Mouse (Mus musculus) embryonic facial prominence, embryonic 14.5 days (tissue): ENCODE results near the gene Gm11437. TPM values are rescaled to one million over a fixed set of nuclear protein-coding genes. Genes with fewer than 3 reads are reported as not detected.

ENCODE experiments used
- ATAC-seq: fragments of 200-750 bp; cut with Nextera tagmentation; 2 replicates; pipeline ENCODE4 v1.8.0; 2017; ENCODE audit warnings: low read depth, moderate number of reproducible peaks, moderate TSS enrichment
- DNase-seq: peaks from one replicate; pipeline ENCODE4 v3.0.0-alpha.2; 2015; ENCODE audit warnings: low spot score
- H3K27ac ChIP-seq: fragments of 300-500 bp; sonication (generic); replicated peaks from 2 replicates; pipeline ENCODE4 v1.5.1; 2014; ENCODE audit warnings: low read depth, mild to moderate bottlenecking, low read length, moderate library complexity
- H3K27me3 ChIP-seq: fragments of 300-500 bp; sonication (generic); replicated peaks from 2 replicates; pipeline ENCODE4 v1.6.1; 2014; ENCODE audit warnings: low read length; ENCODE audit not compliant: control insufficient read depth, insufficient read depth
- H3K36me3 ChIP-seq: fragments of 300-500 bp; sonication (generic); 2 replicates; pipeline ENCODE4 v1.6.1; 2014; ENCODE audit warnings: low read length, mixed read lengths; ENCODE audit not compliant: control insufficient read depth, insufficient read depth
- H3K4me1 ChIP-seq: fragments of 300-500 bp; sonication (generic); 2 replicates; pipeline ENCODE4 v1.6.1; 2014; ENCODE audit warnings: antibody characterized with exemption, low read length; ENCODE audit not compliant: control insufficient read depth, insufficient read depth
- H3K4me2 ChIP-seq: fragments of 300-500 bp; sonication (generic); 2 replicates; pipeline ENCODE4 v1.6.1; 2014; ENCODE audit warnings: low read depth, mild to moderate bottlenecking, low read length, moderate library complexity, mixed read lengths
- H3K4me3 ChIP-seq: fragments of 300-500 bp; sonication (generic); 2 replicates; pipeline ENCODE4 v1.5.1; 2014; ENCODE audit warnings: low read depth, mild to moderate bottlenecking, low read length
- H3K9ac ChIP-seq: fragments of 300-500 bp; sonication (generic); 2 replicates; pipeline ENCODE4 v1.6.1; 2014; ENCODE audit warnings: low read depth, mild to moderate bottlenecking, low read length, moderate library complexity, mixed read lengths
- H3K9me3 ChIP-seq: fragments of 300-500 bp; sonication (generic); 2 replicates; pipeline ENCODE4 v1.6.1; 2016; ENCODE audit warnings: low read length; ENCODE audit not compliant: control insufficient read depth
- WGBS: fragments of 180-500 bp; shearing (Covaris S2); extraction: QIAGEN DNeasy Blood & Tissue Kit; methylation state at CpG from one replicate; pipeline ENCODE4 v1.1.7; 2014; 5-methylcytosine and 5-hydroxymethylcytosine counted together
- polyA plus RNA-seq: library from polyadenylated mRNA; unstranded; fragments of >200 nt; fragmentation: Nextera tagmentation; extraction: Ambion mirVana; gene quantifications from 2 replicates; pipeline ENCODE4 v1.2.1, GENCODE M21; 2014

Gene Gm11437
- polyA plus RNA-seq, 1 experiment from 2014 or later: not detected

- Histone ChIP-seq H3K4me2 (no peak overlapping the region), H3K4me1 (no peaks in the 10 kb centered on the region), H3K36me3 (no peaks in the 10 kb centered on the region), H3K4me3 (no peak overlapping the region), H3K9ac (no peak overlapping the region), H3K9me3 (no peaks in the 10 kb centered on the region), H3K27ac (no peak overlapping the region), H3K27me3 (no peaks in the 10 kb centered on the region)
- 93% methylated on average over 4 of the region's 4 CpGs for WGBS
- no peak for DNase-seq
- no peak for ATAC-seq
Measured at GRCm38 (mm10) chr11:84156535-84157262, 10.6 kb downstream of the Gm11437 start.

GRCm38 (mm10) chr11:84150884-84151283 is 16.4 kb downstream of the Gm11437 start:
- Histone ChIP-seq H3K36me3 (no peaks in the 10 kb centered on the region), H3K27ac (no peak overlapping the region), H3K4me1 (no peaks in the 10 kb centered on the region), H3K9ac (no peak overlapping the region), H3K9me3 (no peaks in the 10 kb centered on the region), H3K4me2 (no peak overlapping the region), H3K27me3 (no peaks in the 10 kb centered on the region), H3K4me3 (no peak overlapping the region)
- DNase-seq (no peak), ATAC-seq (no peak)
- WGBS: 68% methylated on average over 2 of the region's 2 CpGs

GRCm38 (mm10) chr11:84146081-84146480 is 21.2 kb downstream of the Gm11437 start:
- no peak for ATAC-seq
- WGBS: 61% methylated on average over 3 of the region's 3 CpGs

GRCm38 (mm10) chr11:84145201-84145798 is 22.0 kb downstream of the Gm11437 start:
- Histone ChIP-seq H3K36me3 (no peaks in the 10 kb centered on the region), H3K4me3 (no peak overlapping the region), H3K27me3 (no peaks in the 10 kb centered on the region), H3K27ac (no peak overlapping the region), H3K4me2 (no peak overlapping the region), H3K9me3 (0 out of 2 replicates have a peak, but pooled peaks cover 3% of the 10 kb centered on the region), H3K4me1 (no peaks in the 10 kb centered on the region), H3K9ac (no peak overlapping the region)
- ATAC-seq (no peak), DNase-seq (no peak)
- WGBS: 76% methylated on average over 10 of the region's 10 CpGs

More at GRCm38 (mm10) chr11:84146081-84146480, 21.2 kb downstream of the Gm11437 start:
- Histone ChIP-seq H3K4me3 (no peak overlapping the region), H3K36me3 (no peaks in the 10 kb centered on the region), H3K9me3 (0 out of 2 replicates have a peak, but pooled peaks cover 3% of the 10 kb centered on the region), H3K9ac (no peak overlapping the region), H3K27me3 (no peaks in the 10 kb centered on the region), H3K27ac (no peak overlapping the region), H3K4me1 (no peaks in the 10 kb centered on the region), H3K4me2 (no peak overlapping the region)
- no peak for DNase-seq

- Histone ChIP-seq H3K9ac (no peak overlapping the region), H3K9me3 (0 out of 2 replicates have a peak, but pooled peaks cover 3% of the 10 kb centered on the region), H3K27me3 (no peaks in the 10 kb centered on the region), H3K36me3 (no peaks in the 10 kb centered on the region), H3K4me3 (no peak overlapping the region), H3K27ac (no peak overlapping the region), H3K4me2 (no peak overlapping the region), H3K4me1 (no peaks in the 10 kb centered on the region)
- ATAC-seq: no peak
- 61% methylated on average over 2 of the region's 2 CpGs for WGBS
- peak; percentile 21 for DNase-seq
Measured at GRCm38 (mm10) chr11:84141752-84142151, 25.5 kb downstream of the Gm11437 start.

GRCm38 (mm10) chr11:84136453-84136852 is 30.8 kb downstream of the Gm11437 start:
- no peak overlapping the region for H3K4me2 ChIP-seq
- no peak overlapping the region for H3K27ac ChIP-seq
- WGBS: 82% methylated on average over 3 of the region's 3 CpGs
- H3K9me3 ChIP-seq: no peaks in the 10 kb centered on the region
- no peak overlapping the region for H3K9ac ChIP-seq
- no peak for ATAC-seq
- H3K27me3 ChIP-seq: no peaks in the 10 kb centered on the region
- H3K4me1 ChIP-seq: no peaks in the 10 kb centered on the region
- no peak overlapping the region for H3K4me3 ChIP-seq
- no peak for DNase-seq
- H3K36me3 ChIP-seq: no peaks in the 10 kb centered on the region

- no peaks in the 10 kb centered on the region for H3K9me3 ChIP-seq
- no peaks in the 10 kb centered on the region for H3K36me3 ChIP-seq
- H3K9ac ChIP-seq: no peak overlapping the region
- no peaks in the 10 kb centered on the region for H3K27me3 ChIP-seq
- H3K27ac ChIP-seq: no peak overlapping the region
- no peak overlapping the region for H3K4me3 ChIP-seq
- ATAC-seq (no peak), DNase-seq (no peak)
- no peaks in the 10 kb centered on the region for H3K4me1 ChIP-seq
- 84% methylated on average over 2 of the region's 2 CpGs for WGBS
- no peak overlapping the region for H3K4me2 ChIP-seq
Measured at GRCm38 (mm10) chr11:84134331-84134860, 32.9 kb downstream of the Gm11437 start.

GRCm38 (mm10) chr11:84129799-84130185 is 37.5 kb downstream of the Gm11437 start:
- peak; percentile 5; the same call in 1 of the 2 replicates for ATAC-seq
- 6% methylated on average over 11 of the region's 11 CpGs for WGBS
- Histone ChIP-seq H3K27ac (no peak overlapping the region), H3K4me1 (no peaks in the 10 kb centered on the region), H3K36me3 (peaks cover 23% of the 10 kb centered on the region), H3K27me3 (no peaks in the 10 kb centered on the region), H3K4me2 (peak overlapping the region; percentile 92), H3K4me3 (peak overlapping the region; percentile 85), H3K9ac (peak overlapping the region; percentile 91), H3K9me3 (no peaks in the 10 kb centered on the region)
- DNase-seq: peak; percentile 3
